Mouse (Mus musculus) CH12.LX (cell line): Measurements from ENCODE around the gene Ppp2r5c. TPM values are rescaled to one million over a fixed set of nuclear protein-coding genes. Genes with fewer than 3 reads are reported as not detected.

Experiments used
- DNase-seq: peaks from one replicate; pipeline ENCODE4 v3.0.0-alpha.2; 2013; ENCODE audit errors: extremely low read depth
- H3K27ac ChIP-seq: 2 replicates; pipeline ENCODE4 v1.5.1; 2012; ENCODE audit warnings: low read depth, mild to moderate bottlenecking, control low read depth, moderate library complexity; ENCODE audit not compliant: insufficient read depth
- H3K27me3 ChIP-seq: replicated peaks from 2 replicates; pipeline ENCODE3; 2012; ENCODE audit warnings: inconsistent platforms
- H3K36me3 ChIP-seq, 2 experiments: replicated peaks in 1 of 2; 2 replicates each; pipeline versions ENCODE3 to v1.6.1; 2012; ENCODE audit warnings: inconsistent platforms in 1 of 2, low read length in 1 of 2, mild to moderate bottlenecking in 1 of 2, mixed read lengths in 1 of 2, moderate library complexity in 1 of 2; ENCODE audit not compliant: control insufficient read depth in 1 of 2, insufficient read depth in 1 of 2
- H3K4me1 ChIP-seq, 2 experiments: 2 replicates each; pipeline ENCODE4 v1.6.1; 2012; ENCODE audit warnings: inconsistent platforms in 1 of 2, moderate library complexity in 1 of 2; ENCODE audit not compliant: insufficient read depth in 2 of 2, control insufficient read depth in 1 of 2
- H3K4me2 ChIP-seq: 2 replicates; pipeline ENCODE4 v1.6.1; 2012; ENCODE audit warnings: low read depth, mild to moderate bottlenecking, control low read depth; ENCODE audit not compliant: poor library complexity, insufficient read depth, severe bottlenecking
- H3K4me3 ChIP-seq, 3 experiments: fragments of 150-350 bp in 1 of 3; sonication (generic) in 1 of 3; replicated peaks in 1 of 3; 2 replicates each; pipeline versions ENCODE3 to v1.5.1; 2011 to 2012; ENCODE audit warnings: low read depth in 2 of 3, low read length in 2 of 3, mild to moderate bottlenecking in 2 of 3, moderate library complexity in 2 of 3, control low read depth in 1 of 3, improper control_type of control experiment in 1 of 3, inconsistent platforms in 1 of 3, mixed read lengths in 1 of 3; ENCODE audit not compliant: poor library complexity in 1 of 3
- H3K79me2 ChIP-seq: replicated peaks from 2 replicates; pipeline ENCODE4 v1.6.1; 2012; ENCODE audit warnings: mild to moderate bottlenecking, moderate library complexity; ENCODE audit not compliant: control insufficient read depth, poor library complexity, insufficient read depth, severe bottlenecking; ENCODE audit errors: extremely low read depth
- H3K9ac ChIP-seq: 2 replicates; pipeline ENCODE4 v1.6.1; 2012; ENCODE audit warnings: low read depth, mild to moderate bottlenecking, control low read depth, moderate library complexity; ENCODE audit not compliant: insufficient read depth
- H3K9me3 ChIP-seq: replicated peaks from 2 replicates; pipeline ENCODE3; 2012; ENCODE audit warnings: low read length, inconsistent platforms, mixed read lengths
- BHLHE40 ChIP-seq: IDR thresholded peaks from 2 replicates; pipeline ENCODE4 v1.6.1; 2011; ENCODE audit warnings: mild to moderate bottlenecking, low read depth, low read length, improper control_type of control experiment
- CHD1 ChIP-seq: IDR thresholded peaks from 2 replicates; pipeline ENCODE4 v1.6.1; 2012; ENCODE audit warnings: low read depth, low read length, improper control_type of control experiment, inconsistent platforms
- CHD2 ChIP-seq: IDR thresholded peaks from 2 replicates; pipeline ENCODE4 v1.6.1; 2011; ENCODE audit warnings: low read length, improper control_type of control experiment
- GABPA ChIP-seq: IDR thresholded peaks from 2 replicates; pipeline ENCODE4 v1.6.1; 2012; ENCODE audit warnings: low read depth, low read length, improper control_type of control experiment, inconsistent platforms; ENCODE audit not compliant: insufficient replicate concordance
- HCFC1 ChIP-seq: IDR thresholded peaks from 2 replicates; pipeline ENCODE4 v1.6.1; 2012; ENCODE audit warnings: low read depth, mild to moderate bottlenecking, inconsistent platforms, low read length, improper control_type of control experiment
- IRF4 ChIP-seq: IDR thresholded peaks from 2 replicates; pipeline ENCODE4 v1.6.1; 2014; ENCODE audit warnings: low read depth, mild to moderate bottlenecking, inconsistent platforms, low read length, improper control_type of control experiment
- KAT2A ChIP-seq: IDR thresholded peaks from 2 replicates; pipeline ENCODE4 v1.6.1; 2012; ENCODE audit warnings: low read length, improper control_type of control experiment, inconsistent platforms; ENCODE audit not compliant: insufficient replicate concordance
- MAFK ChIP-seq: IDR thresholded peaks from 2 replicates; pipeline ENCODE4 v1.6.1; 2011; ENCODE audit warnings: low read length, improper control_type of control experiment; ENCODE audit not compliant: insufficient replicate concordance
- MAX ChIP-seq: IDR thresholded peaks from 2 replicates; pipeline ENCODE4 v1.6.1; 2011; ENCODE audit warnings: low read length, improper control_type of control experiment
- MEF2A ChIP-seq: IDR thresholded peaks from 2 replicates; pipeline ENCODE4 v1.6.1; 2014; ENCODE audit warnings: low read depth, mild to moderate bottlenecking, inconsistent platforms, low read length, improper control_type of control experiment, borderline replicate concordance
- PAX5 ChIP-seq: IDR thresholded peaks from 2 replicates; pipeline ENCODE4 v1.6.1; 2012; ENCODE audit warnings: low read length, inconsistent platforms, mixed read lengths
- POLR2A ChIP-seq: IDR thresholded peaks from 2 replicates; pipeline ENCODE4 v1.6.1; 2011; ENCODE audit warnings: low read depth, mild to moderate bottlenecking, improper control_type of control experiment, low read length
- POLR2AphosphoS2 ChIP-seq: IDR thresholded peaks from 2 replicates; pipeline ENCODE4 v1.6.1; 2011; ENCODE audit warnings: low read depth, low read length, improper control_type of control experiment
- RAD21 ChIP-seq: IDR thresholded peaks from 2 replicates; pipeline ENCODE4 v1.6.1; 2011; ENCODE audit warnings: low read depth, mild to moderate bottlenecking, low read length, improper control_type of control experiment, moderate library complexity
- SIN3A ChIP-seq: IDR thresholded peaks from 2 replicates; pipeline ENCODE4 v1.6.1; 2012; ENCODE audit warnings: low read length, improper control_type of control experiment, inconsistent platforms
- SMC3 ChIP-seq: IDR thresholded peaks from 2 replicates; pipeline ENCODE4 v1.6.1; 2011; ENCODE audit warnings: low read depth, low read length, improper control_type of control experiment
- TCF12 ChIP-seq: IDR thresholded peaks from 2 replicates; pipeline ENCODE4 v1.6.1; 2014; ENCODE audit warnings: low read depth, mild to moderate bottlenecking, inconsistent platforms, low read length, improper control_type of control experiment
- USF1 ChIP-seq: IDR thresholded peaks from 2 replicates; pipeline ENCODE4 v1.6.1; 2014; ENCODE audit warnings: low read depth, mild to moderate bottlenecking, inconsistent platforms, low read length, improper control_type of control experiment
- ZMIZ1 ChIP-seq: IDR thresholded peaks from 2 replicates; pipeline ENCODE4 v1.6.1; 2012; ENCODE audit warnings: low read depth, mild to moderate bottlenecking, inconsistent platforms, low read length, improper control_type of control experiment
- ZNF384 ChIP-seq: IDR thresholded peaks from 2 replicates; pipeline ENCODE4 v1.6.1; 2012; ENCODE audit warnings: low read depth, low read length, improper control_type of control experiment, inconsistent platforms
- dilution Hi-C: fragments of 300-500 bp; cut with MboI; formaldehyde crosslinking; loops from 2 replicates; pipeline ENCODE4 v1.14.3; 2020; ENCODE audit warnings: low sequenced_read_pairs; ENCODE audit not compliant: extremely low pct_unique_long_range_greater_than_20kb, extremely low pct_ligation_motif_present
- in situ Hi-C: fragments of 300-500 bp; cut with MboI; formaldehyde crosslinking; loops from 3 replicates; pipeline ENCODE4 v1.14.3; 2019; ENCODE audit warnings: low sequenced_read_pairs, low pct_ligation_motif_present, low pct_unique_long_range_greater_than_20kb, mixed read lengths
- polyA plus RNA-seq: library from polyadenylated mRNA; unstranded; fragments of >175 nt; gene quantifications from 2 replicates; pipeline ENCODE4 v1.2.1, GENCODE M21; 2012; ENCODE audit warnings: low read depth; ENCODE audit not compliant: insufficient read length
- total RNA-seq, 2 experiments: library from RNA; depleted of rRNA; stranded (reverse); fragments of 300-350 nt in 1 of 2; fragments of >200 nt in 1 of 2; gene quantifications; 2 replicates each; pipeline ENCODE4 v1.2.3; 2012 to 2014

Gene Ppp2r5c
- total and polyA plus RNA-seq, 3 experiments: 71.6 to 111 (median 97.7) TPM

DNA sequence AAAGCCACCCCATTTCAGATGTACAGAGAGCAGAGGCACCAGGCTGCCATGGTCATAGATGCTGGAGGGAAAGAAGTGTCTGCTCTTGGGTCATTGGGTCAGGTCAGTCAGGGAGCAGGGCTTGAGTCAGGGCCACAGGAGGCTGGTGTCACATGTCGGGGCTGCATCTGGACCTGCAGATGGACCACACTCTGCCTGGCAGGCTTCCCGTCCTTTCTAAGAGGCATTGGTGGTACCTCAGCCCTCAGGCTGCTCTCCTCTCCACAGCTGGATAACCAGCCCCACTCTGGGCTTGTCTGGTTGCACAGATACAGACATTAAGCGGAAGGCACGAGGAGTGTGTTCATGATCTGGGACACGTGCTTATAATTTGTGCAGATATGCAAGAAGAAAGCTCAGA is 61.8 kb downstream of the Ppp2r5c start:
- Histone ChIP-seq H3K79me2 (peaks cover 36% of the 10 kb centered on the region), H3K9me3 (no peaks in the 10 kb centered on the region), H3K4me2 (no peak overlapping the region), H3K4me1 (peaks cover 22 to 53% of the 10 kb centered on the region in 2 experiments), H3K36me3 (peaks cover 7 to 63% of the 10 kb centered on the region in 2 experiments), H3K27me3 (no peaks in the 10 kb centered on the region), H3K4me3 (no peak overlapping the region), H3K27ac (no peak overlapping the region), H3K9ac (no peak overlapping the region)
- no peak for DNase-seq
- TF ChIP-seq PAX5 (no peak), TCF12 (no peak), HCFC1 (no peak), POLR2AphosphoS2 (no peak), ZNF384 (no peak), SIN3A (no peak), GABPA (no peak), MAX (no peak), MAFK (no peak), POLR2A (no peak), USF1 (no peak), ZMIZ1 (no peak), MEF2A (no peak), IRF4 (no peak), CHD2 (no peak), BHLHE40 (no peak), CHD1 (no peak)
- dilution Hi-C loops (no loop called here), in situ Hi-C loops (no loop called here)

DNA sequence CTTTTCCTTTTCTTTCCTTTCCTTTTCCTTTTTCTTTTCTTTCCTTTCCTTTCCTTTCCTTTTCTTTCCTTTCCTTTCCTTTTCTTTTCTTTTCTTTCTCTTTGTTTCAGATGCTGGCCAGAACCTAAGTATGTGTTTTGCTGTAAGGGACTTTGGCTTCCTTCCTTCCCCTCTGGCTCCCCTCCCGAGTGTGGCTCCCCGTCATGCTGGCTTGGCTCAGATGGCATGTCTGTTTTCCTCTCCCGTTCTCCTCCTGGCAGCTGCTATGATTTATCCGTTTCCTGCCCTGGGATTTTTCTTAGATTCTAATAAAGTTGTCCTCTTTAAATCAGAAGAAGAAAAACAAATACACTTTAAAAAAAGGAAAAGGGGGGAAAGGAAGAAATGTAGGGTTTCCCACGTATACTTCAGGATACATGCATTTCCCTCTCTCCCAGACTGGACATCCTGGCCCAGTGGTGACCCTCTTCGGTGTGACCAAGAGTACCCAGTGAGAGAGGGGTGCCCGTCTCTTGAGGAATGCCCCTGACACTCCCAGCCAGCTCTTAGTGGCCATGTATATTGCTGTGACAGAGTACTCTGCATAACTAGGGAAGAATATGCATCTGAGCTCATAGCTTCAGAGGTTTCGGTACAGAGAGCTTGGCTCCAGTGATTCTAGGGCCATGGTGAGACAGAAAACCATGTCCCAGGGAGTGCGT is 63.4 kb downstream of the Ppp2r5c start:
- Histone ChIP-seq H3K79me2 (peaks cover 31% of the 10 kb centered on the region), H3K4me3 (no peak overlapping the region), H3K27ac (no peak overlapping the region), H3K4me2 (no peak overlapping the region), H3K27me3 (no peaks in the 10 kb centered on the region), H3K9ac (no peak overlapping the region), H3K36me3 (peaks cover 7 to 73% of the 10 kb centered on the region in 2 experiments), H3K9me3 (no peaks in the 10 kb centered on the region), H3K4me1 (peaks cover 6 to 37% of the 10 kb centered on the region in 2 experiments; a peak in 3 of 4 replicates)
- DNase-seq: no peak
- TF ChIP-seq SMC3 (no peak), RAD21 (no peak), CHD2 (no peak), KAT2A (no peak), MAX (no peak), ZNF384 (no peak), MEF2A (no peak)
- dilution Hi-C loops (no loop called here), in situ Hi-C loops (no loop called here)
